Mouse (Mus musculus) B cell, adult (primary cell): ENCODE results near the gene A030005L19Rik. TPM values are rescaled to one million over a fixed set of nuclear protein-coding genes. Genes with fewer than 3 reads are reported as not detected.

Experiments used
- total RNA-seq: library from RNA; stranded (reverse); gene quantifications from 4 replicates; pipeline ENCODE4 v1.2.4, GENCODE M21; 2023; ENCODE audit not compliant: inconsistent age

A030005L19Rik gene
- total RNA-seq, result 1.6 to 2.7 TPM (median 1.8 TPM) in 3 of 4 replicates, not detected in the other

DNA sequence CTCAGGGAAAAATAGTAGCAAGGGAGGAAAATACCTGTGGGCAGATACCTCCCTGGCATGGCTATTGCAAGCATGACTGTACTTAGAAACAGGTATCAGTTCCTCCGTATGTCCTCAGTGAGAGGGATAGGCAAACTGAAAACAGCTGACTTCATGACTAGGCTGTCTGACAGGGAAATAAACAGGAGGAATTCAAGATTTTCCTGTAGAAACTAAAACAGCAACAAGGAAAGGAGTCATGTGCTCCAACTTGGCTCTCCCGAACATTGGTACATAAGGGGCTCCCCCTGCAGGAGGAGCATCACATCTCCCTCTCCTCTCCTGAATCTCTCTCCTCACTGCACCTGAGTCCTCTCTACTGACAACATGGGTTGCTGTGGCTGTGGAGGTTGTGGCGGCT is at the start of gene A030005L19Rik:
Gene A030005L19Rik (plus strand): TSS at position 301 of the 400 bp plus-strand sequence.

DNA sequence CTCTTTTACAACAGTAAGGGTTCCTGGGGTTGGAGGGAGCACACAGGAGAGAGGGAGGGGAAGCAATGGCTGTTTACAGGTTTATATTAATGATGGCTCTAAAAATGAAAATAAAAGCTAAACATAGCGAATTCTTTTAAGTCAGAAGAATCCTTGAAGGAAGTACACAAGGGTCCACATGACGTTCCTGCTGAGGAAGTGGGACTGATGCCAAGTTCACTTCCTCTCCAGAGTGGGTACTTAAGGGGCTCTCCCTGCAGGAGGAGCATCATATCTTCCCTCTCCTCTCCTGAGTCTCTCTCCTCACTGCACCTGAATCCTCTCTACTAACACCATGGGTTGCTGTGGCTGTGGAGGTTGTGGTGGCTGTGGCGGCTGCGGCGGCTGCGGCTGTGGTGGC is 11.5 kb downstream of the A030005L19Rik start, which contains the start of gene A030014E15Rik:
Gene A030014E15Rik (plus strand): TSS at position 268 of the 400 bp plus-strand sequence.

DNA sequence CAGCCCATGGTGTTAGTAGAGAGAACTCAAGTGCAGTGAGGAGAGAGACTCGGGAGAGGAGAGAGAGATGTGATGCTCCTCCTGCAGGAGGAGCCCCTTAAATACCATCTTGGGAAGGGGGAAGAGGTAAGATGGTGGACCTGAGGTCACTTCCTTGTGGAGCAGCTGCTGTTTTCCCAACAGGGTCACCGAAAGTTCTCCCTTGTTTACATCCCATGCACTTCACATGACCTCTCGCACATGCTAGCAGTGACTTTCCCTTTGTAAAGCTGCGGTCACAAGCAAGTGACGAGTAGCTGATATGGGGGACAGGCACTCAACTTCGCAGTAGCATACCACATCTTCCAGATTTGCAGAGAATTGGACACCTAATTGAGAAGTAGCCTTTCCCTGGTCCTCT is 18.2 kb downstream of the A030005L19Rik start, which contains the start of gene Gm6217:
Gene Gm6217 (minus strand): TSS at position 74 of the 400 bp plus-strand sequence.

DNA sequence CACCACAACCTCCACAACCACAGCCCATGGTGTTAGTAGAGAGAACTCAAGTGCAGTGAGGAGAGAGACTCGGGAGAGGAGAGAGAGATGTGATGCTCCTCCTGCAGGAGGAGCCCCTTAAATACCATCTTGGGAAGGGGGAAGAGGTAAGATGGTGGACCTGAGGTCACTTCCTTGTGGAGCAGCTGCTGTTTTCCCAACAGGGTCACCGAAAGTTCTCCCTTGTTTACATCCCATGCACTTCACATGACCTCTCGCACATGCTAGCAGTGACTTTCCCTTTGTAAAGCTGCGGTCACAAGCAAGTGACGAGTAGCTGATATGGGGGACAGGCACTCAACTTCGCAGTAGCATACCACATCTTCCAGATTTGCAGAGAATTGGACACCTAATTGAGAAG is 30.2 kb downstream of the A030005L19Rik start, which contains the start of gene A030003K21Rik:
Gene A030003K21Rik (minus strand): TSS at position 94 of the 400 bp plus-strand sequence.

DNA sequence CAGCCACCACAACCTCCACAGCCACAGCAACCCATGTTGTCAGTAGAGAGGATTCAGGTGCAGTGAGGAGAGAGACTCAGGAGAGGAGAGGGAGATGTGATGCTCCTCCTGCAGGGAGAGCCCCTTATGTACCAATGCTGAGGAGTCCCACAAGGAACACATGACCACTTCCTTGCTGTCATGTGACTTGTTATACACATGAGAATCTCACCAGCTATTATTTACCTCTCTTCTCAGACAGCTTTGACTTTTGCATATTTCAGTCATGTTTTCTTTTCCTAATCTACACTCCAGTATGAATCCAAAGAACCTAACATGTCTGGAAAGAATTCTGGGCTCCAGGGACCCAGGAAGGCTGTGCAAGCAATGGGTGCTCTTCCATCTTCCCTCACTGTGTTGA is 42.8 kb downstream of the A030005L19Rik start, which contains the start of gene Gm7544:
Gene Gm7544 (minus strand): TSS at position 101 of the 400 bp plus-strand sequence.

DNA sequence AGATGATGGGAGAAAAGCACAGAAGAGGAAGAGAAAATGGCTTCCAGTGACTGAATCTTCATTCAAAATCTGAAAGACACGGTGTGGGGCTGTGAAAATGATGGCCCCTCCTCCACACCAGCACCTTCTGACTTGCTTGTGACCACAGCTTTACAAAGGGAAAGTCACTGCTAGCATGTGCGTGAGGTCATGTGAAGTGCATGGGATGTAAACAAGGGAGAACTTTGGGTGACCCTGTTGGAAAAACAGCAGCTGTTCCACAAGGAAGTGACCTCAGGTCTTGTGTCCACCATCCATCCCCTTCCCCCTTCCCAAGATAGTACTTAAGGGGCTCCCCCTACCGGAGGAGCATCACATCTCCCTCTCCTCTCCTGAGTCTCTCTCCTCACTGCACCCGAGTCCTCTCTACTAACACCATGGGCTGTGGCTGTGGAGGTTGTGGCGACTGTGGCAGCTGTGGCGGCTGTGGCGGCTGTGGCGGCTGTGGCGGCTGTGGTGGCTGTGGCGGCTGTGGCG is 46.8 kb downstream of the A030005L19Rik start, which contains the start of gene Gm47955:
Gene Gm47955 (plus strand): TSS at position 417 of the 516 bp plus-strand sequence.

Other genes starting within 250 kb of the A030005L19Rik start
- 90.3 to 120 TPM (median 113 TPM) in 4 replicates for gene Mff, start 188.4 kb upstream of the A030005L19Rik start, total RNA-seq
- not detected in 4 replicates for gene Tm4sf20, start 144.9 kb upstream of the A030005L19Rik start, total RNA-seq
- not detected in 4 replicates for gene Gm47791, start 142.1 kb upstream of the A030005L19Rik start, total RNA-seq
- 55.5 to 56.8 TPM (median 56.2 TPM) in 4 replicates for gene Agfg1, start 73.8 kb upstream of the A030005L19Rik start, total RNA-seq
- not detected in 4 replicates for gene A030014E15Rik, start 11.6 kb downstream of the A030005L19Rik start, total RNA-seq
- not detected in 4 replicates for gene Gm6217, start 18.1 kb downstream of the A030005L19Rik start, total RNA-seq
- gene A030003K21Rik, start 30.1 kb downstream of the A030005L19Rik start, total RNA-seq, result not detected in 4 replicates
- gene Gm7544, start 42.7 kb downstream of the A030005L19Rik start, total RNA-seq, result not detected in 4 replicates
- gene Gm47955, start 47.0 kb downstream of the A030005L19Rik start, total RNA-seq, result not detected in 4 replicates
- gene Gm47959, start 87.2 kb downstream of the A030005L19Rik start, total RNA-seq, result not detected in 4 replicates
- gene Slc19a3, start 125.1 kb downstream of the A030005L19Rik start, total RNA-seq, result not detected in 4 replicates
- gene Krtap28-10, start 129.2 kb downstream of the A030005L19Rik start, total RNA-seq, result not detected in 4 replicates
- not detected in 4 replicates for gene Gm47969, start 131.6 kb downstream of the A030005L19Rik start, total RNA-seq
- gene A030005K14Rik, start 146.1 kb downstream of the A030005L19Rik start, total RNA-seq, result not detected in 4 replicates
- gene Krtap28-13, start 147.6 kb downstream of the A030005L19Rik start, total RNA-seq, result not detected in 4 replicates
- not detected in 4 replicates for gene Ccl20, start 203.4 kb downstream of the A030005L19Rik start, total RNA-seq
- not detected in 4 replicates for gene Daw1, start 246.4 kb downstream of the A030005L19Rik start, total RNA-seq